Mouse (Mus musculus): Measurements from ENCODE around the gene Hoxd8.

Gene Hoxd8

GRCm38 (mm10) chr2:74704393-74704998 lies at the start of gene Hoxd8:
TSS of gene Hoxd8 (plus strand) at chr2:74704615.
- DNase-seq = no peak

- no peak for DNase-seq
Observed at GRCm38 (mm10) chr2:74654743-74655419, 49.5 kb upstream of the Hoxd8 start.

- peak in 1 of 2 experiments; percentile 48 for DNase-seq
Observed at GRCm38 (mm10) chr2:74655420-74655781, 49.0 kb upstream of the Hoxd8 start.

DNA sequence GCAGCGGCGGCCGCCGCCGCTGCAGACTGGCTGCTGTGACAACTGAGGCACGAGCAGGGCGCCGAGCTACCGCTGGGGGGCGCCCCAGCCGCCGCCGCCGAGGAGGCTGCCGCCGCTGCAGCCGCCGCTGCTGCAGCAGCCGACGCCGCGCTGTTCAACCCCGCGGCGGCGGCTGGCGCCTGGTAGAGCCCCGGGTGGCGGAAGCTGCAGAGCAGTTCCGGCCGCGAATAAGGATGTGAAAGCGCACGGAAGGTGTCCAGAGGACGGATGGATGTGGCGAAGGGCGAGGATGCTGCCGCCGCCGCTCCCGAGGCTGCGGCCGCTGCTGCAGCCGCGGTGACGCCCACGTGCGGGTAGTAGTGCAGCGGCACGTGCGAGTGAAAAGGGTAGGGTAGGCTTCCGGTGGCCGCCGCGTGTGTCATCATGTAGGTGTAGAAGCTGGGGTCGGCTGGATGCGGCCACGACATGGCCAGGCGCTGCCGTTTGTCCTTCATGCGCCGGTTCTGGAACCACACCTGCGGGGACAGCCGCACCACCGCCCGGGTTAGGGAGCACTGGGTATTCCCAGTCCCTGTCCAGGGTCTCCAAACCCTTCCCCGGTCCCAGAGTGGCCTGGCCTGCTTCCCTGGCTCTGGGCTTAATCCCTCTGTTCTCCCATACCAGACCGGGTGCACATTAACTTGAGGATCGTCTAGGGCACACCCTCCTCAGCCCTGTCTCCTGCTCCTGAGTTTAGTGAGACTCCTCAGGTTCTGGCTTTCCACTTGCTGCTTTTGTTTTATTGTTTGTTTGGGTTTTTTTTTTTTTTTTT lies 48.4 kb upstream of the Hoxd8 start:
- no peak for DNase-seq

GRCm38 (mm10) chr2:74656632-74657021 lies 47.8 kb upstream of the Hoxd8 start:
- DNase-seq = no peak

DNA sequence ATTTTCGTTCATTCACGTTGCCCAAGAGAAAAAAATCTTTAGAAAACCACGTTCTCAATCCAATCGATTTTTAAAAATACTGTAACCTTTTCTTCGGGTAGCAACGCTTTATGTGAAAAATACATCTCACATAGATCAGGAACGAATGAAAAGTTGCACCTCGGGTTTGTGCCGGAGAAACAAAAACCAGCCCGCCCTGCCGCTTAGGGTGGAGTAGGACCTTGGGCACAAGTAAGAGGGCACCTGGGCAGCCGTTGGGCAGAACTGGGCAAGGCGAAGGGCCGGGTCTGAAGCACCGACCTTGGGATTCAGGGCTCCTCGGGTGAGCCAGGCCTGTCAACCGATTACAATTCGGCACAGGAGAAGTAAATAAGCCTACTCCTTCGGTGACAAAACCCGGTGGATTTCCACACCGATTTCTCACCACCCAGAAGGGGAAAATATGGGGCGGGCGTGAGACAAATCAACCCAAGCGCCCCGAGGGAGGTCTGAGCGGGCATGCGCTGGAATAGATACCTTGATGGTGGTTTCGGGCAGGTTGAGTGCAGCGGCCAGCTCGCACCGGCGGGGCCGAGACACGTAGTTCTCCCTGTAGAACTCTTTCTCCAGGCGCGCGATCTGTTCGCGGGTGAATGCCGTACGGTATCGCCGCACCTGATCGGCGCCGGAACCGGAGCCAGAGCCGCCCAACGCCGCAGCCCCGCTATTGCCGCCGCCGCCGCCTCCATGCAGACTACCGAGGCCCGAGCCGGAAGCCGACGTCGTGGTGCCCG lies 47.0 kb upstream of the Hoxd8 start:
- peak in 1 of 2 experiments; percentile 41 for DNase-seq

DNA sequence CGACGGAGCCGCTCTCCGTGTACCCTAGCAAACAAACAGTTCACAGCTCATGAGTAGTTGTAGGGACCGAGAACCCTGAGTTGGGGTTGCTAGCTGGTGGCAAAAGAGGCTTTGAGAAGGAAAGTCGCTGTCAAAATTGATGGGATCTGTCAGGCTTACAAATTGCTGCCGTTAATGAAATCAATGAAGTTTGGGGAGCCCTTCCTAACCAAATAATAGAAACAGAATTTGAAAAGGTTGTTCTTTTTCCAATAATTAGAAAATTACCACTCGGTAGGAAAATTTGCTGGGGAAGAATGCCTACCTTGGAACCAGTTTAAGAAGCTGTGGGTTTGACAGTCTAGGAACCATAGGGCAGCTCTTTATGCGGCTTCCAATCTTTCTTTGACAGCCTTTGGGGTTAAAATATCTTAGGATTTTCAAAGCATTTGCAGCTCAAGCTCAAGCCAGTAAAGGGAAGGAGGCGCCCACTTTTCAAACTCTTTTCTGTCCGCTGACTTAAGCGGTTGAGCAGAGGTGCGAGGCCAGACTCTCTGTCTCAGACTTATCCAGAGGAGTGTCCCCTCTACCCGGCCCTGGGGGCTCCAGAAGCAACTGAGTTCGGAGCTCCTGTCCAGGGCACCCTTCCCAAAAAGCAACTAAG lies 46.3 kb upstream of the Hoxd8 start:
- DNase-seq = no peak

DNA sequence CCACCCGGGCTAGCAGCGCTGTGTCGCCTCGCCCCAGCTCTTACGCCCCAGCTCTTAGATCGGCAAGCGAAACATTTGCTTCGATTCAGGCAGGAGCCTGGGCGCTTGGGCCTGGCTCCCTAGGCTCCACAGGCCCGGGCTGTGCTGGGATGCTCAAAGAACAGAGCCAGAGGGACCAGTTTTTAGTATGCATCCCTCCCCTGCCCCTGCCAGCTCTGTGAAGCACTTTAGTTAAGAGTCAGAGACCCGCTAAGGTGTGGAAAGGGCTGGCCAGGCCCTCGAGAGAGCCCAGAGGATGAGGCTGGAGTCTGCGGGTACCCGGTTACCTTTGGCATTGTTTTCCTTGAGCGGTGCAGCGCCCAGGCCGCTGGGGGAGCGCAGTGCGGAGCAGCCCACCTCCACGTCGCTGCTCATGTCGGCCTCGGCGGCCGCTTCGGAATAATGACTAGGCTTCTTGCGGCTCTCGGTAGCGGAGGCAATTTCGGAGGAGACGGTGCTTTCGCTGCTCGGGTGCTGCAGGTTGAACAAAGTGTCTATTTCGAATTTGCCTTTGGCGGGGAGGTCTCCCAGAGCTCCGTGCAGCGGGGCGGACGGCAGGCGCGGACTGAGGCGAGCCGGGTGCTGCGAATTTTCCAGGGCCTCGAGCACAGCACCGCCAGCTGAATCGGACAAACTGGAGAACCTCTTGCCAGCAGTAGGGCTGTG lies 45.6 kb upstream of the Hoxd8 start:
- DNase-seq = peak in 1 of 2 experiments; percentile 25

DNA sequence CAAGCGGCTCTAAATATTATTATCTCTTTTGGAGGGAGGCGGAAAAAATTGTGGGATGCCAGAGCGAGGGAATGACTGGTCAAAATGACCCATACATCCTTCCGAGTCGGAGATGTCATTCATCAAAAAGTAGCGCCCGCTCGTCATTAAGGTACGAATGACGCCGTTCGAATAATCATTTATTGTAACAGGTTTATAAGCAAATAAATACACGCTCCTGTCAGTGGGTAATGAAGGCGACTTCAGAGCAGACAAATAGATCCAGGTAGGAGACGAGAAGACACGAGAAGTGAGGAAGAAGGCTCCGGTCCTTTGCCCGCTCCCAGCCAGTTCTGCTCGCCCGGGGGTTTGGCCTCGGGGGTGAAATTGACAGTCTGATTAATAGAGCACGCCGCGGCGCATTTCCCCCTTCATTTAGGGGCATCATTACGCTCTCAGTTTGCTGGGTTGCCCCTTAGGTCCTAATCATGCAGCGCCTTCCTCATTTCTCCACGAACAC lies 44.9 kb upstream of the Hoxd8 start, which contains the start of gene Evx2:
Evx2 (minus strand) TSS at position 51 of the 499 bp plus-strand sequence.
- peak in 1 of 2 experiments; percentile 23 for DNase-seq

- DNase-seq = no peak
Observed at GRCm38 (mm10) chr2:74660421-74661375, 43.7 kb upstream of the Hoxd8 start.

GRCm38 (mm10) chr2:74661685-74662084 lies 42.7 kb upstream of the Hoxd8 start:
- peak in 1 of 2 experiments; percentile 44 for DNase-seq

GRCm38 (mm10) chr2:74663291-74663925 lies 41.0 kb upstream of the Hoxd8 start:
- peak; percentile 47 to 73 for DNase-seq

- peak in 1 of 2 experiments; percentile 2 for DNase-seq
Observed at GRCm38 (mm10) chr2:74666411-74666810, 38.0 kb upstream of the Hoxd8 start.

DNA sequence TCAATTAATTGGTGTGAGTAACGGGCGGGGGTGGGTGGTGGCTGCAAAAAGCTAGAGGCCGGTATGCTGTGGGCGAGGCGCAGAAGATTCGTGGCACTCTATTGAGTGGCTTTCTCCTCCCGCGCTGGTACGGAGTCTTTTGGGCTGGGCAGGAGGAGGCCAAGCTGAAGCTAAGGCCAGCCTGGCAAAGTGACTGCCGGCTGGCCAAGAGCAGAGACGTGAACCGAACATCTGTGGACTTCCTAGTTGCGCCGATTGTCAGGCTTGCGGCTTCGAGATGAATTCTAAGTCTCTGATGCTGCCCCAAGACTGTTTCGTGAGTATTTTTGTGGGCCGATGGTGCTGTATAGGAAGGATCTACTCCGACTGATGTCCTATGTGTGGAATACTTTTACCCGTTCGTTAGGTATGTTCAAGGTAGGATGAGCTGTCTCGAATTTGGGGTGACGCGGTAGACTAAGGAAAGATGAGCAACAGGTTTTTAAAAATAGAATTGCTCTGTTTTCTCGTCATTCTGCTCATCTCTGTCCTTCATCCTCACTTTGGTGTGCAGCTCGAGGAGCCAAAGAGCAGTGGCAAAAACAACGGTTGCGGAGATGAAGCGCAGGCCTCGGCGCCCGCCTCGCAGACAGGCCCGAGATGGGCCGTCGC lies 37.1 kb upstream of the Hoxd8 start:
- peak in 1 of 2 experiments; percentile 28 for DNase-seq

- no peak for DNase-seq
Observed at GRCm38 (mm10) chr2:74667842-74668357, 36.5 kb upstream of the Hoxd8 start, which contains the start of gene Hoxd13. TSS of gene Hoxd13 (plus strand) at chr2:74668310.

GRCm38 (mm10) chr2:74668370-74669229 lies 35.8 kb upstream of the Hoxd8 start:
- DNase-seq = peak in 1 of 2 experiments; percentile 29

GRCm38 (mm10) chr2:74669230-74669578 lies 35.2 kb upstream of the Hoxd8 start:
- no peak for DNase-seq

Data from cerebellum, postnatal 25 days (tissue).